Mouse (Mus musculus) erythroblast, embryonic 14.5 days (primary cell): ENCODE measurements around the gene Gzmd. TPM values are rescaled to one million over a fixed set of nuclear protein-coding genes. Genes with fewer than 3 reads are reported as not detected.
"Not testable (repeated sequence)": the region's sequence is repeated elsewhere in the genome, so short reads cannot be mapped to it uniquely, and the experiment has no call there.

Experiments used
- H3K27me3 ChIP-seq: 2 replicates; pipeline ENCODE4 v1.6.1; 2012; ENCODE audit warnings: inconsistent platforms; ENCODE audit not compliant: control insufficient read depth
- H3K36me3 ChIP-seq: 2 replicates; pipeline ENCODE4 v1.6.1; 2012; ENCODE audit warnings: mild to moderate bottlenecking, inconsistent platforms; ENCODE audit not compliant: control insufficient read depth
- H3K4me1 ChIP-seq: 2 replicates; pipeline ENCODE4 v1.6.1; 2012; ENCODE audit warnings: inconsistent platforms; ENCODE audit not compliant: control insufficient read depth
- H3K4me3 ChIP-seq: replicated peaks from 2 replicates; pipeline ENCODE3; 2012; ENCODE audit warnings: moderate library complexity, mild to moderate bottlenecking, inconsistent platforms
- H3K9me3 ChIP-seq: 2 replicates; pipeline ENCODE4 v1.6.1; 2012; ENCODE audit warnings: low read length, inconsistent platforms, mixed read lengths; ENCODE audit not compliant: control insufficient read depth
- GATA1 ChIP-seq: IDR thresholded peaks from 2 replicates; pipeline ENCODE4 v1.6.1; 2012; ENCODE audit warnings: low read length, inconsistent platforms, mixed read lengths
- TAL1 ChIP-seq: IDR thresholded peaks from 3 replicates; pipeline ENCODE4 v1.6.1; 2012; ENCODE audit warnings: low read length, inconsistent platforms, mixed read lengths
- polyA plus RNA-seq: library from polyadenylated mRNA; stranded (reverse); fragments of >175 nt; gene quantifications from 2 replicates; pipeline ENCODE4 v1.2.3, GENCODE M21; 2012

Gene Gzmd
- polyA plus RNA-seq, 1 experiment = not detected

- H3K36me3 ChIP-seq = no peaks in the 10 kb centered on the region
- TF ChIP-seq GATA1 = no peak
- TF ChIP-seq TAL1 = no peak
- H3K4me1 ChIP-seq = no peaks in the 10 kb centered on the region
- H3K27me3 ChIP-seq = no peaks in the 10 kb centered on the region
- no peak overlapping the region for H3K4me3 ChIP-seq
- no peaks in the 10 kb centered on the region for H3K9me3 ChIP-seq
Measured at GRCm38 (mm10) chr14:56123516-56123915, 8.9 kb downstream of the Gzmd start.

DNA sequence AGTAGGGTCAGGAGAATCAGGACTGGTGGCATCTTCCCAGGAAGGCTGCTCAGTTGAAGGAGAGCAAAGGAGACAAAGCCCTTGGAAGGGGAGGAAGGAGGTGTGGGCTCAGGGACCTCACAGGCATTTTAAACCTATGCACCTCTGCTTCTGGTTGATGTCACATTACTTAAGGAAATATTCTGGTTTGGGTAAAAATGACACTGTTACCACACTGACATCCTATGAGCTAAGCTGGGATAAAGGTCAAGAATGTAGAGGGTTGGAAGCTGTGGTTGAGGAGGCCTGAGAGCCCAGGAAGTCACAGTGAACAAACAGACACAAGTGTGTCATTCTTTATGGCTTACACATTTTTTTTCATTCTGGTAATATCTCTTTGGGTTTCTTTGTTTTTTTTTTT, 11.9 kb downstream of the Gzmd start, which contains the start of gene Gzme:
Gene Gzme, minus strand, starts transcription at position 101 of the 400 bp plus-strand sequence.
- no peaks in the 10 kb centered on the region for H3K36me3 ChIP-seq
- TF ChIP-seq GATA1 (no peak), TAL1 (no peak)
- no peaks in the 10 kb centered on the region for H3K4me1 ChIP-seq
- H3K4me3 ChIP-seq = no peak within 1 kb of the TSS
- no peaks in the 10 kb centered on the region for H3K27me3 ChIP-seq
- H3K9me3 ChIP-seq = no peaks in the 10 kb centered on the region

GRCm38 (mm10) chr14:56115531-56116310, 16.7 kb downstream of the Gzmd start:
- H3K4me1 ChIP-seq, H3K9me3 ChIP-seq, H3K4me3 ChIP-seq, H3K36me3 ChIP-seq, H3K27me3 ChIP-seq: not testable (repeated sequence)

- Histone ChIP-seq H3K4me1 (no peaks in the 10 kb centered on the region), H3K9me3 (no peaks in the 10 kb centered on the region), H3K4me3 (no peak overlapping the region), H3K27me3 (no peaks in the 10 kb centered on the region), H3K36me3 (no peaks in the 10 kb centered on the region)
- TF ChIP-seq TAL1 = no peak
- no peak for TF ChIP-seq GATA1
Measured at GRCm38 (mm10) chr14:56105447-56106180, 26.8 kb downstream of the Gzmd start.

GRCm38 (mm10) chr14:56105016-56105415, 27.4 kb downstream of the Gzmd start:
- no peaks in the 10 kb centered on the region for H3K27me3 ChIP-seq
- H3K4me3 ChIP-seq = no peak overlapping the region
- no peaks in the 10 kb centered on the region for H3K9me3 ChIP-seq
- H3K4me1 ChIP-seq = no peaks in the 10 kb centered on the region
- no peaks in the 10 kb centered on the region for H3K36me3 ChIP-seq
- TF ChIP-seq GATA1 (no peak), TAL1 (no peak)

- Histone ChIP-seq H3K4me3 (no peak overlapping the region), H3K4me1 (no peaks in the 10 kb centered on the region), H3K27me3 (no peaks in the 10 kb centered on the region), H3K36me3 (no peaks in the 10 kb centered on the region), H3K9me3 (no peaks in the 10 kb centered on the region)
- TF ChIP-seq TAL1 = no peak
- TF ChIP-seq GATA1 = no peak
Measured at GRCm38 (mm10) chr14:56103452-56103851, 29.0 kb downstream of the Gzmd start.

DNA sequence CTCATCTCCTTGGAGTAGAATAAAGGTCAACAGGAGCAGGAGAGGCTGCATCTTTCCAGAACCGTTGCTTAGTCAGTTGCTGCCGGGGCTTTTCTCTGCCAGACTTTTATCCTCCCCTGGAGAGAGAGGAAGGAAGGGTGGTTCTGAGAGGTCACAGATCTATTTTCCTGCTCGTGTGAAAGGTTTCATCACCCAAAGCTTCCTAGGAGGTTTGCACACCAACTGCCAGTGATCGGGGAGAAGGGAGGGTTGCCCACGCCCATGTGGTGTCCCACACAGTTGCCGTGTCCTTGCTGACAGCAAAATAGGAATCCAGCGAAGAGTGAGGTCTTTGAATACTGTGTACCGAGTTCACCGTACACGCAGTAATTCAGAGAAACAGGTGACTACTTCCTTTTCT, 30.0 kb downstream of the Gzmd start, which contains the start of gene Ctsg:
Gene Ctsg, minus strand, starts transcription at position 189 of the 400 bp plus-strand sequence.
- H3K27me3 ChIP-seq = no peaks in the 10 kb centered on the region
- no peaks in the 10 kb centered on the region for H3K9me3 ChIP-seq
- no peak within 1 kb of the TSS for H3K4me3 ChIP-seq
- H3K36me3 ChIP-seq = no peaks in the 10 kb centered on the region
- no peaks in the 10 kb centered on the region for H3K4me1 ChIP-seq
- no peak for TF ChIP-seq GATA1
- TF ChIP-seq TAL1 = no peak

DNA sequence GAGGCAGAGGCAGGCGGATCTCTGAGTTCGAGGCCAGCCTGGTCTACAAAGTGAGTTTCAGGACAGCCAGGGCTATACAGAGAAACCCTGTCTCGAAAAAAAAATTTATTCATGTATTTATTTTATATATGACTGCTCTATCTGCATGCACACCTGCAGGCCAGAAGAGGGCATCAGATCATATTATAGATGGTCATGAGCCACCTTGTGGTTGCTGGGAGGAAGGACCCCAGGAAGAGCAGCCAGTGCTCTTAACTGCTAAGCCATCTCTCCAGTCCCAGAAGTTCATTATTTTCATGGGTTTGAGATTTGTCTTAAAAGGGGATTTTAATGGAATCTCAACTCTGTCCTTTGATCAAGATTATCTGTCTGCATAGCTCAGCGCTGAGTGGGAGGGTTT, 33.5 kb downstream of the Gzmd start:
- Histone ChIP-seq H3K4me3 (no peak overlapping the region), H3K9me3 (no peaks in the 10 kb centered on the region)
- TF ChIP-seq GATA1 = no peak
- no peak for TF ChIP-seq TAL1

GRCm38 (mm10) chr14:56097597-56097996, 34.8 kb downstream of the Gzmd start:
- no peaks in the 10 kb centered on the region for H3K9me3 ChIP-seq
- H3K27me3 ChIP-seq = no peaks in the 10 kb centered on the region
- no peak overlapping the region for H3K4me3 ChIP-seq
- H3K36me3 ChIP-seq = no peaks in the 10 kb centered on the region
- TF ChIP-seq TAL1 (no peak), GATA1 (no peak)
- no peaks in the 10 kb centered on the region for H3K4me1 ChIP-seq

More for the DNA sequence above, 33.5 kb downstream of the Gzmd start:
- H3K27me3 ChIP-seq = no peaks in the 10 kb centered on the region
- no peaks in the 10 kb centered on the region for H3K36me3 ChIP-seq
- no peaks in the 10 kb centered on the region for H3K4me1 ChIP-seq
